Mouse (Mus musculus) testis, adult 2 months (tissue): Measurements from ENCODE around the gene Nup107.

Source experiments
- CTCF ChIP-seq: fragments of 200-500 bp; IDR thresholded peaks from 2 replicates; pipeline ENCODE4 v1.5.1; 2012; ENCODE audit warnings: low read depth, mild to moderate bottlenecking, inconsistent platforms, low read length, moderate library complexity; ENCODE audit not compliant: control insufficient read depth, insufficient read depth, insufficient replicate concordance
- POLR2A ChIP-seq: fragments of 200-500 bp; IDR thresholded peaks from 2 replicates; pipeline ENCODE4 v1.6.1; 2012; ENCODE audit warnings: low read depth, mild to moderate bottlenecking, inconsistent platforms, low read length, moderate library complexity; ENCODE audit not compliant: control insufficient read depth

DNA sequence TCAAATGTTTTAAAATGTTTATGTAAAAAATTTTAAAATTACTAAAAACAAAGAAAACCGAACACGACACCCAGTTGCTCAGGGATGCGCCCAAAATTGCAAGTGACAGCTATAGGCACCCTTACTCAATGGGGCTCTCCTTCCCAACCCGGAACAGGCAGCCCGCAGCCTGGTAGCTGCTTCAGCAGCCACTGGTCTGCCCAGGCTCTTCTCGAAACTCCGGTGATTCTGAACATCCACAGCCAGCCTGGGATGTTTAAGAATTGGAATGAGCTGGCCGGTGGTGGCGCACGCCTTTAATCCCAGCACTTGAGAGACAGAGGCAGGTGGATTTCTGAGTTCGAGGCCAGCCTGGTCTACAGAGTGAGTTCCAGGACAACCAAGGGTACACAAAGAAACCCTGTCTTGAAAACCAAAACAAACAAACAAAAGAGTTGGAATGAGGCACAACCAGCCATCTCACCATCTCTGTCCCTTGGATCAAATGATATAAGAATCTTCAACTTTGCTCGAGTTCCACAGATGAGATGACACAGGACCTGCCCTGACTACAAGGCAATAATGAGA lies 61.8 kb downstream of the Nup107 start:
- no peak for TF ChIP-seq CTCF
- no peak for TF ChIP-seq POLR2A
